Mouse (Mus musculus) ES-Bruce4 (cell line): ENCODE results near the gene Arid1b.

Experiments used
- CTCF ChIP-seq: IDR thresholded peaks from one replicate; pipeline ENCODE4 v1.8.1; 2011; ENCODE audit warnings: low read depth, low read length
- POLR2A ChIP-seq: IDR thresholded peaks from one replicate; pipeline ENCODE4 v1.8.1; 2011; ENCODE audit warnings: low read length; ENCODE audit not compliant: insufficient read depth

DNA sequence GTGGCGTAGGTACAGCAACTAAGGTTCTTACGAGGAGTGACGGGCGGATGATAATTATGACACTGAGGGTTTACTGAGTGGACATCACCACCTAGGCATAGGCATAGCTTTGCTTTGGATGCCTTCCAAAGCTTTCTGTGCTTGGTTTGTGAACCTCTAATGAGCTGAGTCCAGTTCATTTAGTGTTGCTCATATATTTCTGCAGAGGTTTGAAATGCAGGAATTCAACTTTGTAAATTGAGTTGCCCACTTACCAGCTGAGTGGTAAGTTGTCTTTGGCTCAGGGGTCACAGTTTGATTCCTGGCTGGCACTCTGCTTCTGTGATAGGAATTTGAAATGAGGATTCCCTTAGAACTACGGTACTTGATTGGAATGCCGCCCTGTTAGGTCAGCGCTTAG is 49.7 kb downstream of the Arid1b start:
- no peak for TF ChIP-seq POLR2A
- no peak for TF ChIP-seq CTCF
